Mouse (Mus musculus) kidney, postnatal 0 days (tissue): ENCODE results near the gene Cyp2t4. TPM values are rescaled to one million over a fixed set of nuclear protein-coding genes. Genes with fewer than 3 reads are reported as not detected.

Experiments used
- ATAC-seq: fragments of 200-750 bp; cut with Nextera tagmentation; replicated peaks from 2 replicates; pipeline ENCODE4 v1.8.0; 2017; ENCODE audit warnings: low read depth, moderate number of reproducible peaks, moderate TSS enrichment, moderate library complexity; ENCODE audit not compliant: low FRiP score
- DNase-seq: peaks from one replicate; pipeline ENCODE4 v3.0.0-alpha.2; 2016; ENCODE audit warnings: low spot score
- H3K27ac ChIP-seq: fragments of 300-500 bp; sonication (generic); 2 replicates; pipeline ENCODE4 v1.5.1; 2014; ENCODE audit warnings: mild to moderate bottlenecking
- H3K27me3 ChIP-seq: fragments of 300-500 bp; sonication (generic); 2 replicates; pipeline ENCODE4 v1.6.1; 2014; ENCODE audit warnings: low read length, mixed read lengths; ENCODE audit not compliant: insufficient read depth
- H3K36me3 ChIP-seq: fragments of 300-500 bp; sonication (generic); 2 replicates; pipeline ENCODE4 v1.6.1; 2014; ENCODE audit warnings: low read length, mixed read lengths; ENCODE audit not compliant: insufficient read depth
- H3K4me1 ChIP-seq: fragments of 300-500 bp; sonication (generic); replicated peaks from 2 replicates; pipeline ENCODE4 v1.6.1; 2014; ENCODE audit warnings: antibody characterized with exemption, low read length, mixed read lengths; ENCODE audit not compliant: insufficient read depth
- H3K4me2 ChIP-seq: fragments of 300-500 bp; sonication (generic); 2 replicates; pipeline ENCODE4 v1.6.1; 2014; ENCODE audit warnings: mild to moderate bottlenecking, low read length, moderate library complexity, mixed read lengths
- H3K4me3 ChIP-seq: fragments of 300-500 bp; sonication (generic); replicated peaks from 2 replicates; pipeline ENCODE4 v1.5.1; 2014; ENCODE audit warnings: low read depth, low read length
- H3K9ac ChIP-seq: fragments of 300-500 bp; sonication (generic); 2 replicates; pipeline ENCODE4 v1.6.1; 2014; ENCODE audit warnings: low read depth, low read length
- H3K9me3 ChIP-seq: fragments of 300-500 bp; sonication (generic); replicated peaks from 2 replicates; pipeline ENCODE4 v1.6.1; 2016; ENCODE audit warnings: low read length, inconsistent platforms, mixed read lengths
- CTCF ChIP-seq: IDR thresholded peaks from 2 replicates; pipeline ENCODE4 v1.5.1; 2016; ENCODE audit warnings: antibody characterized with exemption, low read depth, mild to moderate bottlenecking, moderate library complexity
- WGBS: fragments of 180-500 bp; shearing (Covaris S2); extraction: QIAGEN DNeasy Blood & Tissue Kit; methylation state at CpG from one replicate; pipeline ENCODE4 v1.1.7; 2014; 5-methylcytosine and 5-hydroxymethylcytosine counted together
- polyA plus RNA-seq: library from polyadenylated mRNA; unstranded; fragments of >200 nt; fragmentation: Nextera tagmentation; extraction: Ambion mirVana; gene quantifications from 2 replicates; pipeline ENCODE4 v1.2.1, GENCODE M21; 2015

Gene Cyp2t4
- not detected in 2 replicates for polyA plus RNA-seq

DNA sequence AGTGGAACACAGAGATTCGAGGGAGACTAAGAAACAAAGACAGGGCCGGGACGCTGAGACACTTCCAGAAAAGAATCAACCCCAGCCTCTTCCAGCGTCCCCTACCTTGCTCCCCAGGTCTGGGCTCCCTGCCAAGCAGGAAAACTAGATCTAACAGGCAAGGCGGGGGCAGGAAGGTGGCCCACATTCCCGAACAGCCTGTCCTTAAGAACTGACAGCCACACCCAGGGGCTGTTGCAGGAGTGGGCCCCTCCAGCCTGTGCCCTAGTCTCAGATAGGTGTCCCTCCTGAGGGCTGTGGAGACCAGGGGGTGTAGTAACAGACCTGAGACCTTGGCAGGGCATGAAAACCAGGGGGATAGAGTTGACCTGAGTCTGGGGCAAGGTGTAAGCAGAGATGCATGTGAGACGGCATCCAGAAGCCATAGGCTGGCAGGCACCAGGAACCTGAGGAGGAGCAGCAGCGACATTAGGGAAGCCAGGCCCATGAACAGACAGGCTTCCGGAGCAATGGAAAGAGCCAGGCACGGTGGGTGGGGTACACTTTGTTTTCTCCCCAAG lies at the start of gene Cyp2t4:
Gene Cyp2t4, plus strand, starts transcription at position 510 of the 560 bp plus-strand sequence.
- H3K27me3 ChIP-seq = no peaks in the 10 kb centered on the region
- no peaks in the 10 kb centered on the region for H3K9me3 ChIP-seq
- H3K36me3 ChIP-seq = peaks cover 11% of the 10 kb centered on the region
- ATAC-seq = peak; percentile 55; the same call in 1 of the 2 replicates
- H3K4me2 ChIP-seq = no peak within 1 kb of the TSS
- H3K4me3 ChIP-seq = no peak within 1 kb of the TSS
- TF ChIP-seq CTCF = no peak
- 49% methylated on average over 10 of the region's 10 CpGs for WGBS
- H3K4me1 ChIP-seq = no peaks in the 10 kb centered on the region
- peak within 1 kb of the TSS; percentile 60 for H3K27ac ChIP-seq
- H3K9ac ChIP-seq = no peak within 1 kb of the TSS
- DNase-seq = no peak

DNA sequence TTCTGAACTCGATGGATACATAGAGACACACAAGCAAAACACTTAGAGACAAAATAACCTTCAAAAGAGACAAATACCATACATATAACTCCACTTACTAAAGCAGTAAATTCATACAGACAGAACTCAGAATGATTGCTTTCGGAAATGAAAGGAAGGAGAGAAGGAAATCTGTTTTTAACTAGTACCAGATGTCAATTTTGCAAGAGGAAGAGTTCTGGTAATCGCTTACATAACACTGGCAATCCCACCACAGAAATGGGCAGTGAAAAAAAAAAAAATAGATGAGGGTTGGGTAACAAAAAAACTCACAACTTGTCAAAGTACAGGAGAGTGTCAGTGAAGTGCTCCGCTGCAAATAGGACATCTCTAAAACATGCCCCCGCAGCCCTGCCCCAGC lies 48.6 kb upstream of the Cyp2t4 start:
- no peak for DNase-seq
- TF ChIP-seq CTCF = no peak
- Histone ChIP-seq H3K27me3 (no peaks in the 10 kb centered on the region), H3K36me3 (no peaks in the 10 kb centered on the region), H3K4me3 (no peak overlapping the region), H3K27ac (no peak overlapping the region), H3K4me1 (no peaks in the 10 kb centered on the region), H3K9ac (no peak overlapping the region), H3K9me3 (no peaks in the 10 kb centered on the region), H3K4me2 (no peak overlapping the region)
- ATAC-seq = no peak
- WGBS = 63% methylated on average over 5 of the region's 5 CpGs

DNA sequence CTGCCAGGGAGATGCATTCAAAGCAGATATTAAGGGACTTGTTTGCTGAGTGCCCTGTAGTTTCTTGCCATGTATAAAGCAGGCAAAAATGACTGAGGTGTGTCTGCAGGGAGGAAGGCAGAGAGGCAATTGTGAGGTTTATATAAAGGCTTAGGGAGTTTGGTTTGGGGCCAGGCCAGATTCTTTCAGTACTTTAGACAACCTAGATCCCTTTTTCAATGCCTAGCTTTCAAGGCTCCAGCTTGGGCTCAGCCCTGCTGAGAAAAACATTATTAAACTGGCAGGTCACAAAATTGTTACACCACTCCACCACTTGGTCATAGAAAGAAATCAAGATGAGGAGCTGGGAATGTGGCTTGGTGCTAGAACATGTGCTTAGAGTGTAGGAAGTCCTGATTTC lies 43.2 kb upstream of the Cyp2t4 start:
- no peaks in the 10 kb centered on the region for H3K4me1 ChIP-seq
- DNase-seq = no peak
- TF ChIP-seq CTCF = no peak
- no peak for ATAC-seq
- H3K9ac ChIP-seq = no peak overlapping the region
- H3K9me3 ChIP-seq = no peaks in the 10 kb centered on the region
- no peak overlapping the region for H3K4me3 ChIP-seq
- H3K36me3 ChIP-seq = no peaks in the 10 kb centered on the region
- H3K4me2 ChIP-seq = no peak overlapping the region
- no peaks in the 10 kb centered on the region for H3K27me3 ChIP-seq
- no peak overlapping the region for H3K27ac ChIP-seq

DNA sequence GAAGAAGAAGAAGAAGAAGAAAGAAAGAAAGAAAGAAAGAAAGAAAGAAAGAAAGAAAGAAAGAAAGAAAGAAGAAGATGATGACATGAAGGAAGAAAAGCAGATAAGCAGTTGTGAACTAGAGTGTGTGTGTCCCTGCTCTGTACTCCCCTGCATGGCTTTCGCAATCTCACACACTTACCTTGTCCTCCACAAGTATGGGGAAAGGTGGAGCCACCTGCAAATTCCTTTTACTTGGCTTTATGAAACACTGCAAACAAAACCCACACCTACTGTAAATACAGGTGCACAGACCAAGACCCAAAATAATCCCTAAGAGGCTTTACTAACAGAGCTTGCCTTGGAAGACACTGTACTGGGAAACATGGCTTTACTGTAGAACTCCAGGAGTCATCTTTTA lies 42.5 kb upstream of the Cyp2t4 start:
- no peaks in the 10 kb centered on the region for H3K9me3 ChIP-seq
- no peaks in the 10 kb centered on the region for H3K36me3 ChIP-seq
- no peak overlapping the region for H3K27ac ChIP-seq
- H3K4me2 ChIP-seq = no peak overlapping the region
- 97% methylated on average over 1 of the region's 1 CpGs for WGBS
- no peaks in the 10 kb centered on the region for H3K4me1 ChIP-seq
- ATAC-seq (no peak), DNase-seq (no peak)
- no peak overlapping the region for H3K9ac ChIP-seq
- TF ChIP-seq CTCF = no peak
- H3K27me3 ChIP-seq = no peaks in the 10 kb centered on the region
- H3K4me3 ChIP-seq = no peak overlapping the region

DNA sequence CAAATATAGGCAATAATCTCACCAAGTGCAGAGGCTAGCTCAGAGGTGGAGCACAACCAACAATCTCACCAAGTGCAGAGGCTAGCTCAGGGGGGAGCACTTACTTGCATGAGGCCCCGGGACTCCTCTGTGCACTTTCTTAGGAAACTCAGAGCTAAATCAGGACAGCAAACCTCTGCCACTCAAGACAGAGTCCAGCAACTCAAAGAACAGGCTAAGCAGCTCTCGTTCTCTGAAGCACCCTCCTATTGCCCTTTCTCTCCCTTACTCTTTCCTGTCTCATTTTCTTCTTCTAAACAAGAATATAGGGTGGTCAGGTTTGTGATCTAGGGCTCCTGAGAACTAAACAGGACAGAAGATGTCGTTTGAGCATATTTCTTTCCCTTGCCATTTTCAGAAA lies 41.5 kb upstream of the Cyp2t4 start:
- no peaks in the 10 kb centered on the region for H3K36me3 ChIP-seq
- H3K4me3 ChIP-seq = no peak overlapping the region
- no peaks in the 10 kb centered on the region for H3K9me3 ChIP-seq
- ATAC-seq = no peak
- 63% methylated on average over 3 of the region's 3 CpGs for WGBS
- no peaks in the 10 kb centered on the region for H3K4me1 ChIP-seq
- no peak for TF ChIP-seq CTCF
- H3K27me3 ChIP-seq = no peaks in the 10 kb centered on the region
- no peak for DNase-seq
- H3K4me2 ChIP-seq = no peak overlapping the region
- no peak overlapping the region for H3K9ac ChIP-seq
- H3K27ac ChIP-seq = no peak overlapping the region

- peak; percentile 40 for DNase-seq
- no peak overlapping the region for H3K4me2 ChIP-seq
- 57% methylated on average over 4 of the region's 4 CpGs for WGBS
- H3K4me3 ChIP-seq = no peak overlapping the region
- no peaks in the 10 kb centered on the region for H3K27me3 ChIP-seq
- no peaks in the 10 kb centered on the region for H3K36me3 ChIP-seq
- no peak for TF ChIP-seq CTCF
- no peaks in the 10 kb centered on the region for H3K9me3 ChIP-seq
- no peak overlapping the region for H3K9ac ChIP-seq
- no peak overlapping the region for H3K27ac ChIP-seq
- ATAC-seq = no peak; the same call in 1 of the 2 replicates
- no peaks in the 10 kb centered on the region for H3K4me1 ChIP-seq
These were observed 35.4 kb upstream of the Cyp2t4 start for GRCm38 (mm10) chr7:27118033-27118511.

- no peak for TF ChIP-seq CTCF
- no peak for ATAC-seq
- Histone ChIP-seq H3K36me3 (no peaks in the 10 kb centered on the region), H3K9ac (no peak within 1 kb of the TSS), H3K4me2 (no peak within 1 kb of the TSS), H3K27ac (no peak within 1 kb of the TSS), H3K4me1 (no peaks in the 10 kb centered on the region), H3K4me3 (no peak within 1 kb of the TSS), H3K27me3 (no peaks in the 10 kb centered on the region), H3K9me3 (no peaks in the 10 kb centered on the region)
- no peak for DNase-seq
These were observed 33.8 kb upstream of the Cyp2t4 start, which contains the start of gene Cyp2f2 for GRCm38 (mm10) chr7:27119676-27120075. Cyp2f2 (plus strand) TSS chr7:27119909.
